Mouse (Mus musculus) T-helper 17 cell (primary cell): ENCODE measurements around the gene Clstn1.

ENCODE experiments used
- in situ Hi-C, 2 experiments: fragments of 300-600 bp; cut with MboI, MseI; formaldehyde crosslinking; loops; 1 replicate in 1 of 2; 2 replicates in 1 of 2; pipeline ENCODE4 v1.15.1; 2025; ENCODE audit warnings: high pct_unique_total_duplicates in 2 of 2

The Clstn1 gene

GRCm38 (mm10) chr4:149628810-149629209 is 42.5 kb downstream of the Clstn1 start:
- in situ Hi-C loops = no loop called here

- in situ Hi-C loops = no loop called here
Measured at GRCm38 (mm10) chr4:149632670-149633307, 46.5 kb downstream of the Clstn1 start.

- in situ Hi-C loops = no loop called here
Measured at GRCm38 (mm10) chr4:149634157-149634556, 47.9 kb downstream of the Clstn1 start.

- in situ Hi-C loops = no loop called here
Measured at GRCm38 (mm10) chr4:149634966-149635365, 48.7 kb downstream of the Clstn1 start.

GRCm38 (mm10) chr4:149635915-149636415 is 49.7 kb downstream of the Clstn1 start:
- in situ Hi-C loops = no loop called here

- in situ Hi-C loops = no loop called here
Measured at GRCm38 (mm10) chr4:149637942-149638341, 51.7 kb downstream of the Clstn1 start.

- in situ Hi-C loops = no loop called here
Measured at GRCm38 (mm10) chr4:149640831-149641230, 54.6 kb downstream of the Clstn1 start.

GRCm38 (mm10) chr4:149641400-149641799 is 55.1 kb downstream of the Clstn1 start:
- in situ Hi-C loops = no loop called here

GRCm38 (mm10) chr4:149641956-149642355 is 55.7 kb downstream of the Clstn1 start:
- in situ Hi-C loops = no loop called here

GRCm38 (mm10) chr4:149645761-149646160 is 59.5 kb downstream of the Clstn1 start:
- in situ Hi-C loops = no loop called here

- in situ Hi-C loops = no loop called here
Measured at GRCm38 (mm10) chr4:149648031-149648805, 62.0 kb downstream of the Clstn1 start.

GRCm38 (mm10) chr4:149650493-149651193 is 64.4 kb downstream of the Clstn1 start:
- in situ Hi-C loops = loop anchor here (5.0 kb wide), 1 partner anchor 62 kb away; no protein-coding TSS in a partner anchor

- in situ Hi-C loops = loop anchor here (5.0 kb wide), 1 partner anchor 58 kb away; no protein-coding TSS in a partner anchor
Measured at GRCm38 (mm10) chr4:149654232-149654631, 68.0 kb downstream of the Clstn1 start.

GRCm38 (mm10) chr4:149657858-149658416 is 71.7 kb downstream of the Clstn1 start:
- in situ Hi-C loops = no loop called here

GRCm38 (mm10) chr4:149659495-149660116 is 73.3 kb downstream of the Clstn1 start:
- in situ Hi-C loops = loop anchor here in 1 of 2 experiments (10.0 kb wide), 1 partner anchor 1615 kb away; no protein-coding TSS in a partner anchor

GRCm38 (mm10) chr4:149660598-149660997 is 74.3 kb downstream of the Clstn1 start:
- in situ Hi-C loops = loop anchor here in 1 of 2 experiments (10.0 kb wide), 1 partner anchor 1616 kb away; no protein-coding TSS in a partner anchor

- in situ Hi-C loops = loop anchor here in 1 of 2 experiments (10.0 kb wide), 1 partner anchor 1617 kb away; no protein-coding TSS in a partner anchor
Measured at GRCm38 (mm10) chr4:149661967-149662589, 75.8 kb downstream of the Clstn1 start.

- in situ Hi-C loops = loop anchor here in 1 of 2 experiments (10.0 kb wide), 1 partner anchor 1619 kb away; no protein-coding TSS in a partner anchor
Measured at GRCm38 (mm10) chr4:149663849-149664503, 77.7 kb downstream of the Clstn1 start.

- in situ Hi-C loops = loop anchor here in 1 of 2 experiments (10.0 kb wide), 1 partner anchor 1620 kb away; no protein-coding TSS in a partner anchor
Measured at GRCm38 (mm10) chr4:149665016-149665691, 78.9 kb downstream of the Clstn1 start.
